ENCODE assay signal across 25 mouse cellular contexts in the genomic region with DNA sequence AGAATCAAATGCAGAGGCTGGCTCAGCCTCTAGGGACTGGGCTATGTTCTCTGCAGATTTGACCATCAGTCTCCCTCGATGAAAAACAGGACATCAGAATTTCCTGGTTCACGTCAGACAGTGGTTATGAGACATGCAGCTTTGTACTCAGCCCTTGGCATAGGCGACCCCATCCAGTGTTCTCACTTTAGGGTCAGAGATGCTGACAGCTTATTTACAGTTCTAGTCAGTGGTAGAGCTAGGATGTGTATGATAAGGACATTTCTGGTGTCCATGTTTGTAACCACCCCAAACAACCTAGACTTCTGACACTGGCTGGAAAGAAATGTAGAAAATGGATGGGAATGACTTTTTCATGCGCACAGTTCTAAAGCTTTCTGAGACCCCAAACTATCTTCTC. TPM values are rescaled to one million over a fixed set of nuclear protein-coding genes. Genes with fewer than 3 reads are reported as not detected.
DNase-seq lines count a peak whose midpoint lies in the region; ATAC-seq and TF ChIP-seq lines count a peak whose summit lies in the region.
"Had no signal": no experiment of that assay in that cellular context is flagged by ENCODE, and none has a peak within 500 bp of the region (broad histone marks: within the 10 kb centered on the region; RNA-seq: fewer than 3 reads in every experiment).

No protein-coding gene starts in this region.

- no peak for TF ChIP-seq POLR2A in lung, adult 2 months (IDR thresholded peaks at IDR 0.05; ENCODE audit: borderline replicate concordance, extremely low read depth, low read depth, low read length)

- H3K27ac ChIP-seq in heart, embryonic 12.5 days (ENCODE audit: poor library complexity, severe bottlenecking), result no peak overlapping the region
- no peak overlapping the region for H3K27ac ChIP-seq in lung, embryonic 14.5 days (ENCODE audit: low read depth)
- peak overlapping the region; percentile 20; the same call in 1 of the 2 replicates for H3K27ac ChIP-seq in lung, postnatal 0 days (ENCODE audit: low read length)
- H3K27ac ChIP-seq: embryonic facial prominence, embryonic 10.5 days; embryonic facial prominence, embryonic 12.5 days; forebrain, embryonic 13.5 days had no signal

- no peaks in the 10 kb centered on the region for H3K9me3 ChIP-seq in heart, embryonic 12.5 days (replicated peaks)
- H3K9me3 ChIP-seq in lung, embryonic 14.5 days (ENCODE audit: low read depth, low read length), result no peaks in the 10 kb centered on the region
- no peaks in the 10 kb centered on the region for H3K9me3 ChIP-seq in lung, postnatal 0 days (ENCODE audit: low read length)
- H3K9me3 ChIP-seq: embryonic facial prominence, embryonic 10.5 days; embryonic facial prominence, embryonic 12.5 days; forebrain, embryonic 13.5 days; G1E had no signal

- H3K36me3 ChIP-seq in heart, embryonic 12.5 days, result no peaks in the 10 kb centered on the region
- H3K36me3 ChIP-seq in lung, embryonic 14.5 days (ENCODE audit: insufficient read depth), result no peaks in the 10 kb centered on the region
- no peaks in the 10 kb centered on the region for H3K36me3 ChIP-seq in lung, postnatal 0 days (ENCODE audit: insufficient read depth, low read length)
- H3K36me3 ChIP-seq: embryonic facial prominence, embryonic 10.5 days; embryonic facial prominence, embryonic 12.5 days; G1E had no signal

- no peaks in the 10 kb centered on the region for H3K4me1 ChIP-seq in heart, embryonic 12.5 days (replicated peaks)
- H3K4me1 ChIP-seq in lung, embryonic 14.5 days (ENCODE audit: insufficient read depth), result no peaks in the 10 kb centered on the region
- no peaks in the 10 kb centered on the region for H3K4me1 ChIP-seq in lung, postnatal 0 days (ENCODE audit: insufficient read depth, low read depth, low read length)
- H3K4me1 ChIP-seq in lung, adult 2 months (ENCODE audit: control insufficient read depth, insufficient read depth, low read length), result peaks cover 5% of the 10 kb centered on the region
- H3K4me1 ChIP-seq: embryonic facial prominence, embryonic 10.5 days; embryonic facial prominence, embryonic 12.5 days; forebrain, embryonic 13.5 days had no signal

- H3K4me3 ChIP-seq in heart, embryonic 12.5 days, result no peak overlapping the region
- no peak overlapping the region for H3K4me3 ChIP-seq in lung, embryonic 14.5 days (ENCODE audit: low read depth, low read length)
- no peak overlapping the region for H3K4me3 ChIP-seq in lung, postnatal 0 days (ENCODE audit: low read depth, low read length)
- no peak overlapping the region for H3K4me3 ChIP-seq in lung, adult 2 months (replicated peaks; ENCODE audit: extremely low read depth, low read depth, low read length)
- H3K4me3 ChIP-seq: embryonic facial prominence, embryonic 10.5 days; embryonic facial prominence, embryonic 12.5 days; forebrain, embryonic 13.5 days had no signal

- ATAC-seq in heart, embryonic 12.5 days (ENCODE audit: insufficient number of reproducible peaks, low FRiP score), result no peak
- peak; percentile 62; the same call in 1 of the 2 replicates for ATAC-seq in lung, embryonic 14.5 days (ENCODE audit: insufficient read depth)
- ATAC-seq in lung, postnatal 0 days, result peak; percentile 78
- ATAC-seq: activated CD4-positive, CD25-positive, alpha-beta regulatory T cell, adult 4 months; CD4-positive, CD25-positive, alpha-beta regulatory T cell, adult 4 months; forebrain, embryonic 13.5 days; Patski had no signal

- WGBS in heart, embryonic 12.5 days, result 63% methylated on average over 4 of the region's 4 CpGs
- whole genome bisulfite sequencing in lung, embryonic 14.5 days, result 35% methylated on average over 4 of the region's 4 CpGs
- 46% methylated on average over 4 of the region's 4 CpGs for WGBS in lung, postnatal 0 days
- WGBS in lung, adult 2 months, result 52% methylated on average over 4 of the region's 4 CpGs

- no peak for TF ChIP-seq EP300 in lung, postnatal 0 days (IDR thresholded peaks at IDR 0.05)

- no peaks in the 10 kb centered on the region for H3K27me3 ChIP-seq in heart, embryonic 12.5 days (replicated peaks)
- H3K27me3 ChIP-seq in lung, embryonic 14.5 days (ENCODE audit: insufficient read depth, low read length), result no peaks in the 10 kb centered on the region
- H3K27me3 ChIP-seq in lung, postnatal 0 days (replicated peaks; ENCODE audit: insufficient read depth, low read length), result no peaks in the 10 kb centered on the region
- H3K27me3 ChIP-seq: CH12.LX; embryonic facial prominence, embryonic 12.5 days; forebrain, embryonic 13.5 days; Patski had no signal

- peak; percentile 77 for DNase-seq in heart, adult 11 months
- peak; percentile 26 for DNase-seq in lung, embryonic 14.5 days
- DNase-seq in lung, postnatal 25 days (ENCODE audit: low spot score), result no peak
- peak; percentile 38 for DNase-seq in lung, postnatal 0 days (ENCODE audit: low spot score)
- DNase-seq in lung, postnatal 36 days, result no peak
- peak; percentile 33 for DNase-seq in lung, postnatal 14 days
- no peak for DNase-seq in lung, adult 2 months
- DNase-seq: adrenal gland, adult 8-10 months; adrenal gland, postnatal 14 days; adrenal gland, postnatal 36 days; B cell, adult 2 months; cerebellum, adult 11-12 months; cerebellum, adult 2 months; cerebellum, adult 9-10 months; cerebellum, postnatal 10 days; cerebellum, postnatal 25 days had no signal

- no peak overlapping the region for H3K4me2 ChIP-seq in heart, embryonic 12.5 days
- H3K4me2 ChIP-seq in lung, embryonic 14.5 days, result no peak overlapping the region
- no peak overlapping the region for H3K4me2 ChIP-seq in lung, postnatal 0 days (replicated peaks; ENCODE audit: low read depth, low read length)
- H3K4me2 ChIP-seq: embryonic facial prominence, embryonic 12.5 days; forebrain, embryonic 13.5 days had no signal

- no peak for TF ChIP-seq CTCF in lung, embryonic 14.5 days (IDR thresholded peaks at IDR 0.05; ENCODE audit: low read depth)
- no peak for TF ChIP-seq CTCF in lung, postnatal 0 days (IDR thresholded peaks at IDR 0.05)
- no peak for TF ChIP-seq CTCF in lung, adult 2 months (IDR thresholded peaks at IDR 0.05; ENCODE audit: insufficient read depth, low read length)

- H3K9ac ChIP-seq in heart, embryonic 12.5 days, result no peak overlapping the region
- no peak overlapping the region for H3K9ac ChIP-seq in lung, embryonic 14.5 days
- H3K9ac ChIP-seq in lung, postnatal 0 days (replicated peaks; ENCODE audit: low read depth), result no peak overlapping the region
- H3K9ac ChIP-seq: embryonic facial prominence, embryonic 12.5 days; forebrain, embryonic 13.5 days had no signal

RNA-seq across cellular contexts. Expression of a gene that starts 53.6 kb away (rescaled TPM):
- polyA plus RNA-seq in heart, embryonic 12.5 days (2016; fragmentation: Nextera tagmentation; extraction: Ambion mirVana), result 0.27 and 0.47 TPM in 2 replicates
- polyA plus RNA-seq in lung, embryonic 14.5 days (2014; fragmentation: Nextera tagmentation; extraction: Ambion mirVana), result 0.31 and 0.42 TPM in 2 replicates
- 0.50 and 0.87 TPM in 2 replicates for polyA plus RNA-seq in lung, postnatal 0 days (2015; fragmentation: Nextera tagmentation; extraction: Ambion mirVana)
- polyA plus RNA-seq in lung, adult 2 months (2012; rRNA removed), result 1.4 and 1.5 TPM in 2 replicates
- polyA plus RNA-seq: activated CD4-positive, CD25-positive, alpha-beta regulatory T cell, adult 4 months; G1E had no signal

Comparison
In these comparisons a context has a peak if more than half of its experiments do, and no peak if none do; other contexts are left out.
1. DNase-seq: peak in heart, adult 11 months (single experiment), lung, embryonic 14.5 days (single experiment), lung, postnatal 0 days (single experiment) and lung, postnatal 14 days (single experiment); none in lung, postnatal 25 days (single experiment), lung, postnatal 36 days (single experiment) and lung, adult 2 months (single experiment).